Mouse (Mus musculus): ENCODE measurements around the gene Hist1h3c.

GRCm38 (mm10) chr13:23730479-23730878, 14.9 kb downstream of the Hist1h3c start:
- TF ChIP-seq CTCF (IDR thresholded peaks at IDR 0.05): no peak
- TF ChIP-seq EP300 (IDR thresholded peaks at IDR 0.05; ENCODE audit: insufficient read depth, low read depth, low read length): no peak
